Mouse (Mus musculus) testis, postnatal 10 days (tissue): Measurements from ENCODE around the gene Dcun1d2.
A peak's percentile ranks its signal among the peaks of the same experiment; 100 is the strongest.
"Not testable (repeated sequence)": the region's sequence is repeated elsewhere in the genome, so short reads cannot be mapped to it uniquely, and the experiment has no call there.

Experiments
- DNase-seq: peaks from one replicate; pipeline ENCODE4 v3.0.0; 2021; ENCODE audit warnings: low spot score

The Dcun1d2 gene

GRCm38 (mm10) chr8:13287692-13288623, at the start of gene Dcun1d2, which contains the start of gene Tmco3:
Dcun1d2 (minus strand) TSS chr8:13288131.
Tmco3 (plus strand) TSS chr8:13288190.
- DNase-seq, result peak; percentile 97

DNA sequence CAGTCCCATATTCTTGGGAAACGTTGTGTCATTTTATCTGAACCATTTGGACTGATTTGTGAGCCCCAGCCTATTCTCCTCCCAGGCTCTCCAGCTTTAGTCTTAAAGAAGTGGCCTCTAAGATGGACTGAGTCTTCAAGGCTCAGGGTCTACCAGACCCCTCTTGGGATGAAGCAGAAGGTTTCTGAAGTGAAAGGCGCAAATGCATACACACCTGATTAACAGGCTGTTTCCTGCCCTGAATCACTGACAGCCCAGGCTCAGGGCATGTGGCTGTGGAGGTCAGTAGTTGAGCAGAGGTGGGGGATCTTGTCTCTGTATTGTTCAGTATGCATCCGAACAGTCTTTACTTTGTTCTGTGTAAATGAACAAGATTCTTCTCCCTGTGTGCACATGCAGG, 49.7 kb upstream of the Dcun1d2 start:
- no peak for DNase-seq

DNA sequence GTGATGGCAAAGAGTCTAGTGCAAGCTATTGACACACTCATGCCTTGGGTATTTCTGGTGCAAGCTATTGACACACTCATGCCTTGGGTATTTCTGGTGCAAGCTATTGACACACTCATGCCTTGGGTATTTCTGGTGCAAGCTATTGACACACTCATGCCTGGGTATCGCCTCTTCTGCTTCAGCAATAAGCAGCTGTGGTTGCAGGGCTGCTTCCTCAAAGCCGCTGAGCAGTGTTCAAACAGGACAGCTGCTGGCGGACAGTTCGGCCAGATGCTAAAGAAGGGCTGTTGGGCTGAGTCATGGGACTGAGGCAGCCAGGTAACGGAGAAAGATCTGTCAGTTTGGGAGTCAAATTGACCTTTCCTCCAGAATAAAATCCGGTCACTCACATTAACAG, 49.3 kb upstream of the Dcun1d2 start:
- DNase-seq, result not testable (repeated sequence)

- no peak for DNase-seq
Observed at GRCm38 (mm10) chr8:13334671-13335070, 46.7 kb upstream of the Dcun1d2 start.

DNA sequence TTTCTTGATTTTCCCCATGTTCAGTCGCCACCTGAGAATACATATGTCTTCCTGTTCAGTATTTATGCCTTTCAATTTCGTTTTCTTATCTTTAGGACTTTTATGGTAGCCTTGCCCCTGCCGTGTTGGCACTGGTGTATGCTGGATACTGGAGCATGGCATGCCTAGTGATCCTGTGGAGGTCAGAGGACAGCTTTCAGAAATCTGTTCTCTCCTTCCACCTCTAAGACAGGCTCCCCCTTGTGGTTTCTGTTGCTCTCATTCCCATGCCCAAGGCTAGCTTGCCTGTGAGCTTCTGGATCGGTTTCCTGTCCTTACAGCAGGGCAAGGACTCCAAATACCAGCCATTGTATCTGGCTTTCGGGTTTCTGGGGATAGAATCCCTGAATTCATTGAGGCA, 38.7 kb upstream of the Dcun1d2 start:
- no peak for DNase-seq

GRCm38 (mm10) chr8:13316671-13317070, 28.7 kb upstream of the Dcun1d2 start:
- DNase-seq, result no peak

- no peak for DNase-seq
Observed at GRCm38 (mm10) chr8:13314922-13315321, 27.0 kb upstream of the Dcun1d2 start.

DNA sequence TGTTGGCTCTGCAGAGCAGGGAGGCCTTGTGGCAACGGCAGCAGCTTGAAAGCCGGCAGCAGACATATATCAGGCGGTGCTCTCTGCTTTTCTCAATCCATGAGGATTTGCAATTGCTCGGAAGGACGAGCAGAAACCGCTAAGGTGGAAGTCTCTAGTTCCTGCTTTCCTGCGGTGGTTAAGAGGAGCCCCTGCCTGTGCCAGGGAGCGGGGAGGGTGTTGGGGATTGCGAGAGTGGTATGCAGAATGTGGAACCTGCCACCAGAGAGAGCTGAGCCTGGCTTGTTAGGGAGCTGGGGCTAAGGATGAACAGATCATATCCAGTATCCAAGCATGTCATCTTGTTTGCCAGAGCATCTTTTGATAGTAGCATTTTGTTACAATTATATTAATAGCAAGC, 19.0 kb upstream of the Dcun1d2 start:
- no peak for DNase-seq

DNA sequence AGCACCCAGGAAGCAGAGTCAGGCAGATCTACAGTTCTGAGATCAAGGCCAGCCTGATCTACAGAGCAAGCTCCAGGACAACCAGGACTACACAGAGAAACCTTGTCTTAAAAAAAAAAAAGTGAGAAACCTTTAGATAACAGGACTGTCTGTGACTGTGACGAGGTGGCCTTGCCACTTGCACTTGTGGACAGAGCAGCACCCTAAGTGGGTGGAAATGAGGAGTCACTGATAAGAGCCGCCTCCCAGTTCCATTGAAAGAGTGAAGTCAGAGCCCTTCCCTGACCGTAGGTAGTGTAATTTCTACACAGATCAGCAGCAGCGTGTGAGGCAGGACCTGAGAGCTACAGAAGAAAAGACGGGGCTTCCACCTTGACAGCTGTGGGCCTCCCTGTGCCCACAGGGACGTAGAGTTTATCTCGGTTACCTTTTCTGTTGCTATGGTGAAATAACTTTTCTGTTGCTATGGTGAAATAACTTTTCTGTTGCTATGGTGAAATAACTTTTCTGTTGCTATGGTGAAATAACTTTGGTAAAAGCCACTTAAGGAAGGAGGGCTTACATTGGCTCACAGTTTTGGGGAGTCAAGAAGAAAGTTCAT, 18.5 kb upstream of the Dcun1d2 start:
- no peak for DNase-seq

GRCm38 (mm10) chr8:13305884-13306283, 18.0 kb upstream of the Dcun1d2 start:
- DNase-seq, result no peak

DNA sequence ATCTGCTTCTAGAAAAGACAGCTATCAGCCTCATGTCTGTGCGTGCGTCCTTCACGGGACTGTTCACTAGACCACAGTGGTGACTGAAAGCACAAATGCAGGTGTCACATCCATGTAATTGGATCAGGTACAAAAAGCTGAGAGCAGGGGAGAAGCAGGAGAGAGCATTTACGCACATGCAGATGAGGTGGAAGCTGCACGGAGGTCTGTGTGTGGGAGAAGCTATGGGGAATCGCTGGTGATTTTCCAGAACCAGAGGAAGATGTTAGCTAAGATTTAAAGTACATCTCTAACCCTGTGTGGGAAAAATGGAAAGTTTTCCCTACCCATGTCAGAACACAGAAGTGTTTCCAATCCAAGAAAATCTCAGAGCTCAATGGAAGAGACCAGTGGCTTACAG, 17.5 kb upstream of the Dcun1d2 start:
- DNase-seq, result no peak

DNA sequence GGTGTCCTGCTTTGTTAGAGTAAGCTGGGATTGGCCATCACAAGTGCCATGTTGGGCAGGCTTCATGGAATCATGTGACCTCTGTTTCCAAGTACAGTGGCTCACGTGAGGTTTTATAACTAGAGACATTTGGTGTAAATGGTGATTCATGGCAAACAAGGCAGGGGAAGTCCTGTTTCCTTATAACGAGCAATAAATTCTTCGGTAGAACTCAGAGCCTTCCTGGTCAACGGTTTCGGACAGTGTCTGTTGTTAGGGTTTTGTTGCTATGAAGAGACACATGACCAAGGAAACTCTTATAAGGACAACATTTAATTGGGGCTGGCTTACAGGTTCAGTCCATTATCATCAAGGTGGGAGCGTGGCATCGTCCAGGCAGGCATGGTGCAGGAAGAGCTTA, 13.1 kb upstream of the Dcun1d2 start:
- no peak for DNase-seq

DNA sequence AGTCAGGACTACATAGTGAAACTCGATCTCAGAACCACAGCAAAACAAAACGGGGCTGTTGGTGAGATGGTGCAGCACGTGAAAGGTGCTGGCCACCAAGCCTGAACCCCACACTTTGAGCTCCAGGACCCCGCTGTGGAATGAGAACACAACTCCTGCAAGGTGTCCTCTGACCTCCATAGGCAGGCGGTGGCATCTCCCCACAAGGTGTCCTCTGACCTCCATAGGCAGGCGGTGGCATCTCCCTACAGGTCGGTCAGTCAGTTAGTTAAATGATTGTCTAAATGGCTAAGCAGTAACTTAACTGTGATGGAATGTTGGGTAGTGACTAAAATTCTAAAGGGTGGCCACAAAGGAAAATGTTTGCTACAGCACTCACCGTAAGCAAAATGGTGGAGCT, 11.6 kb upstream of the Dcun1d2 start:
- DNase-seq, result no peak

DNA sequence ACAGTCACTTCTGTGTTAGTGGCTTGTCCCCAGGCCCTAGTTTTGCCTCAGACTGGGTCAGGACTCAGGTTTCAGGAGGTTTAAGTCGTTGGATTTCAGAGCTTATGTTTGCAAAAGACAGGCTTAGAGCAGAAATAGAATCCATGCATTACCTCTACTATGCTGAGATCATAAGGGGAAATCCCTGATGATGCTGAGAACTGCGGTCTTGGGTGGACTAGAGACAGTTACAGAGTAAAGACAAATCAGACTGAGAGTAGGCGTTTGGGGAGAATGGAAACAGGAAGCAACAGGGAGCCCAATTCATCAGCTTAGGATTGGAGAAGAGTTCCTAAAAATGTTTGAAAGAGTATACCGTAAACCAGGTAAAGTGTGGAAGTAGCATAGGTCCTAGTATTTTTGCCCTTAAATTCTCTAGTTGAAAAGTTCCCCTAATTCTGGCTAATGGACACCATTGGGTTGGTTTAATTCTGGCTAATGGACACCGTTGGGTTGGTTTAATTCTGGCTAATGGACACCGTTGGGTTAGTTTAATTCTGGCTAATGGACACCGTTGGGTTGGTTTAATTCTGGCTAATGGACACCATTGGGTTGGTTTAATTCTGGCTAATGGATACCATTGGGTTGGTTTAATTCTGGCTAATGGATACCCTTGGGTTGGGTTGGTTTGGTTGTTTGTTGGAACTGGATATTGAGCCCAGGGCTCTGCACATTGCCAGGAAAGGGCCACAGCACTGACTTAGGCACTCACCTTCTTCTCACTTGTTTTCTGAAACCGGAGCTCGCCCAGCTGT, 5.9 kb upstream of the Dcun1d2 start:
- DNase-seq, result no peak

GRCm38 (mm10) chr8:13292364-13292763, 4.4 kb upstream of the Dcun1d2 start:
- peak; percentile 87 for DNase-seq

GRCm38 (mm10) chr8:13288646-13289045, 715 bp upstream of the Dcun1d2 start:
- no peak for DNase-seq

- peak; percentile 90 for DNase-seq
Observed at GRCm38 (mm10) chr8:13287304-13287691, 633 bp downstream of the Dcun1d2 start.

GRCm38 (mm10) chr8:13283200-13283599, 4.7 kb downstream of the Dcun1d2 start:
- no peak for DNase-seq

- no peak for DNase-seq
Observed at GRCm38 (mm10) chr8:13276941-13277447, 10.9 kb downstream of the Dcun1d2 start.

DNA sequence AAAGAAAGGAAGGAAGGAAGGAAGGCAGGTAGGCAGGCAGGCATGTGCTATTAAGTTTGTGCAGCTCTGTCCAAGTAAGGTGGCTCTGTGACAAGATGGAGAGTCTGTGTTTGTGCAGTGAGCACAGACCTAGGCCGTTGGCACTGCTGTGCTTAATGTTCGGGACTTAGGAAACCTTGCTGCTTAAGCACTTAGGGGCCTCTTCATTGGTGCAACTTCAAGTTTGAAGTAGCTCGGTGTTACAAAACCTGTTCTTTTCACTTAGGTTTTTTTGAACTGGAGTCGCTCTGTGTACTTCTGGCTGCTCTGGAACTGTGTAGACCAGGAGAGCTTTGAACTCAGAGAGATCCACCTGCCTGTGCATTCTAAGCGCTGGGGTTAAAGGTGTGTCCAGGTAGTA, 15.1 kb downstream of the Dcun1d2 start:
- no peak for DNase-seq

DNA sequence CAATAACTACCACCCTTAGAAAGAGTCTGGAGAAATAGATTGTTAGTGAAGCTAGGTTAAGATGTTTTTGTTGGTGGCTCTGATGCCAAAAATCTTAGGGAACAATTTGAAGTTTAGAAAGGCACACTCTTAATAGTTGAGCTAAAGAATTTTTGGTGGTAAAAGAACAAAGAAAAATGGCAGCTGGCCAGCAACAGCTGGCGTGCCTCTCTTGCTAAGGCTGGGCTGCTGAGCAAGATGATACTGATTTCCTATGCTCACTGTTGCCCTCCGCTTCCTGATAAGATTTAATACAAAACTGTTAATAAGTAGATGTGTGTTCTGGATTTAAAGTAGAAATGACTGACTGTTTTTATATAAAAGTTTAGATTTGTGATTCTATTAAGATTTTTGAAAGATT, 20.4 kb downstream of the Dcun1d2 start:
- DNase-seq, result no peak

DNA sequence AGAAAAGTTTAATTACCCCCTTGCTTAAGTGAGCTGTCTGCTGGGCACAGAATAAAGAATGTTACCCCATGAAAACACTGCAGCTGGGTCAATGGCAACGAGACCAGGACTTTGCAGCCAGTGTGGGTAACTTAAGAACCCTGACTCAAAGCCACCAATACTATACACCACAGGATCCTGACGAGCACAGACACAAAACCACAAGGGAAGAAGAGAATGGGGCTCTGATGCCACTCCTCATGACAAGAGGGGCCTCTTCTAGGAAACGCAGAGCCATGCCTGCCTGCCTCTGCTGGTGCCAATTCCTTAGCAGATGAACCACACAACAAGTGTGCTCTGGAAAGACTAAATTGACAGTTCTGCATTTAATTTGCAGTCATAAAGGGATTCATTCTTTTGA, 24.6 kb downstream of the Dcun1d2 start:
- no peak for DNase-seq
